Mouse (Mus musculus): ENCODE data around the gene Gm21312.
"Not testable (repeated sequence)": the region's sequence is repeated elsewhere in the genome, so short reads cannot be mapped to it uniquely, and the experiment has no call there.

Gm21312 gene

DNA sequence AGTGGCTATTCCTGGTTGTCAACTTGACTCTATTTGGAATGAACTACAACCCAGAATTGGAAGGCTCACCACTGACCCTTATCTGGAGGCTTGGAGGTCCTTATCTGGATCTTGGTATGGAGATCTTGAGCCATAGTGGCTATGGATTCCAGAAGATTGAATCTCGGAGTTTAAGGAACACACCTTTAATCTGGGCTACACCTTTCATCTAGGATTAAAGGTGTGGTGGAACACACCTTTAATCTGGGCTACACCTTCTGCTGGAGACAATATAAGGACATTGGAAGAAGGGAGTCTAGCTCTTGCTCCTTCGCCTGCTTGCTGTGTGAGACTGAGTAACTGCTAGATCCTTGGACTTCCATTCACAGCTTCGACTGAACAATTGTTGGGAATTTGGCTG is at the start of gene Gm21312:
TSS of gene Gm21312 (plus strand) at position 301 of the 400 bp plus-strand sequence.
- DNase-seq (ENCODE audit: low spot score in 2 of 2): not testable (repeated sequence)

DNA sequence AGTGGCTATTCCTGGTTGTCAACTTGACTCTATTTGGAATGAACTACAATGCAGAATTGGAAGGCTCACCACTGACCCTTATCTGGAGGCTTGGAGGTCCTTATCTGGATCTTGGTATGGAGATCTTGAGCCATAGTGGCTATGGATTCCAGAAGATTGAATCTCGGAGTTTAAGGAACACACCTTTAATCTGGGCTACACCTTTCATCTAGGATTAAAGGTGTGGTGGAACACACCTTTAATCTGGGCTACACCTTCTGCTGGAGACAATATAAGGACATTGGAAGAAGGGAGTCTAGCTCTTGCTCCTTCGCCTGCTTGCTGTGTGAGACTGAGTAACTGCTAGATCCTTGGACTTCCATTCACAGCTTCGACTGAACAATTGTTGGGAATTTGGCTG is 34.1 kb upstream of the Gm21312 start, which contains the start of gene Gm21293:
TSS of gene Gm21293 (plus strand) at position 301 of the 400 bp plus-strand sequence.
- not testable (repeated sequence) for DNase-seq (ENCODE audit: low spot score in 2 of 2)

DNA sequence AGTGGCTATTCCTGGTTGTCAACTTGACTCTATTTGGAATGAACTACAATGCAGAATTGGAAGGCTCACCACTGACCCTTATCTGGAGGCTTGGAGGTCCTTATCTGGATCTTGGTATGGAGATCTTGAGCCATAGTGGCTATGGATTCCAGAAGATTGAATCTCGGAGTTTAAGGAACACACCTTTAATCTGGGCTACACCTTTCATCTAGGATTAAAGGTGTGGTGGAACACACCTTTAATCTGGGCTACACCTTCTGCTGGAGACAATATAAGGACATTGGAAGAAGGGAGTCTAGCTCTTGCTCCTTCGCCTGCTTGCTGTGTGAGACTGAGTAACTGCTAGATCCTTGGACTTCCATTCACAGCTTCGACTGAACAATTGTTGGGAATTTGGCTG is 25.6 kb upstream of the Gm21312 start, which contains the start of gene Gm6763:
TSS of gene Gm6763 (plus strand) at position 301 of the 400 bp plus-strand sequence.
- not testable (repeated sequence) for DNase-seq (ENCODE audit: low spot score in 2 of 2)

DNA sequence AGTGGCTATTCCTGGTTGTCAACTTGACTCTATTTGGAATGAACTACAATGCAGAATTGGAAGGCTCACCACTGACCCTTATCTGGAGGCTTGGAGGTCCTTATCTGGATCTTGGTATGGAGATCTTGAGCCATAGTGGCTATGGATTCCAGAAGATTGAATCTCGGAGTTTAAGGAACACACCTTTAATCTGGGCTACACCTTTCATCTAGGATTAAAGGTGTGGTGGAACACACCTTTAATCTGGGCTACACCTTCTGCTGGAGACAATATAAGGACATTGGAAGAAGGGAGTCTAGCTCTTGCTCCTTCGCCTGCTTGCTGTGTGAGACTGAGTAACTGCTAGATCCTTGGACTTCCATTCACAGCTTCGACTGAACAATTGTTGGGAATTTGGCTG is 17.1 kb upstream of the Gm21312 start, which contains the start of gene Gm8764:
TSS of gene Gm8764 (plus strand) at position 301 of the 400 bp plus-strand sequence.
- DNase-seq (ENCODE audit: low spot score in 2 of 2): not testable (repeated sequence)

DNA sequence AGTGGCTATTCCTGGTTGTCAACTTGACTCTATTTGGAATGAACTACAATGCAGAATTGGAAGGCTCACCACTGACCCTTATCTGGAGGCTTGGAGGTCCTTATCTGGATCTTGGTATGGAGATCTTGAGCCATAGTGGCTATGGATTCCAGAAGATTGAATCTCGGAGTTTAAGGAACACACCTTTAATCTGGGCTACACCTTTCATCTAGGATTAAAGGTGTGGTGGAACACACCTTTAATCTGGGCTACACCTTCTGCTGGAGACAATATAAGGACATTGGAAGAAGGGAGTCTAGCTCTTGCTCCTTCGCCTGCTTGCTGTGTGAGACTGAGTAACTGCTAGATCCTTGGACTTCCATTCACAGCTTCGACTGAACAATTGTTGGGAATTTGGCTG is 8.6 kb upstream of the Gm21312 start, which contains the start of gene Gm21304:
TSS of gene Gm21304 (plus strand) at position 301 of the 400 bp plus-strand sequence.
- not testable (repeated sequence) for DNase-seq (ENCODE audit: low spot score in 2 of 2)

- not testable (repeated sequence) for DNase-seq (ENCODE audit: low spot score in 2 of 2)
These were observed 8.4 kb downstream of the Gm21312 start, which contains the start of gene Gm20765 for GRCm38 (mm10) chr10:104185233-104185632. TSS of gene Gm20765 (plus strand) at chr10:104185533.

- not testable (repeated sequence) for DNase-seq (ENCODE audit: low spot score in 2 of 2)
These were observed 16.9 kb downstream of the Gm21312 start, which contains the start of gene Gm4340 for GRCm38 (mm10) chr10:104193742-104194141. TSS of gene Gm4340 (plus strand) at chr10:104194042.

DNA sequence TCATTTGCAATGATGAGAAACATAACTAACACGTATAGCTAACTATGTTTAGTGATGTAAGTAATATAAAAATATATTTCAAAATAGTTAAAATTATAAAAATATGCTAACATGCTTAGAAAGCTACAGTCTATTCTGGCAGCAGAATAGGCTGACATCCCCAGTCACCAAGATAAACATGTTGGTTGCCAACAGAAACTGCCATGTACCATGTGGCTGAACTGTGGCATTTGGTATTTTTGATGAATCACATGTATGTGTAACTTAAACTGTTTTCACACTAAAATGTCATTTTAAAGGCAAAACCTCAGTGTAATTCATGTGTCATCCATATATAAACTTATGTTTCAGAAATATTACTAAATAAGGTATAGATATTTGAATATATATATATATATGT is 32.8 kb downstream of the Gm21312 start:
- DNase-seq (ENCODE audit: low spot score in 2 of 2): no peak

- no peak for DNase-seq (ENCODE audit: low spot score in 2 of 2)
These were observed 33.6 kb downstream of the Gm21312 start for GRCm38 (mm10) chr10:104210268-104210990.

DNA sequence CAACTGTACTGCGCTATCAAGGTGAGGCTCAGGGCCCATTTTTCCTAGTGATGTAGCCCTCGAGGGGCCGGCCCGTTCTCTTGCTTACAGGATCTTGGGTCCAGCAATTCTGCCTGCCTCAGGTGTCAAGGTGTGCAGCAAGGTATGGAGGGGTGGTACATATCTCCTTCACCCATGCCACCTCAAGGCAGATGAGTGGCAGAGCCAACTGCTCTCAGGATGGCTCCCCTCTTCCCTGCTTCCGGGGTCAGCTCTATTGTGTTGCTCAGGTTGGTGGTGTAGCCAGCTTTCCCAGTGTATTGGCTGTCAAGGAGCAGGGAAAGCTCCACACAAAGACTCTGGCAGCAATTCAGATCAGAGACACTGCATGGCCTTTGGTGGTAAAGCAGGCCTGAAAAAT is 37.7 kb downstream of the Gm21312 start:
- DNase-seq (ENCODE audit: low spot score in 2 of 2): peak in 1 of 2 experiments; percentile 56

GRCm38 (mm10) chr10:104220303-104221021 is 43.6 kb downstream of the Gm21312 start:
- DNase-seq (ENCODE audit: low spot score in 2 of 2): no peak

All from urinary bladder, postnatal 4 days (tissue).